Mouse (Mus musculus): ENCODE results near the gene Eral1.

GRCm38 (mm10) chr11:78029240-78029639 lies 50.9 kb downstream of the Eral1 start:
- TF ChIP-seq CTCF (IDR thresholded peaks at IDR 0.05; ENCODE audit: low read depth), result no peak
- TF ChIP-seq EP300 (IDR thresholded peaks at IDR 0.05; ENCODE audit: low read depth), result no peak
